ENCODE assay signal across 19 mouse cellular contexts in the genomic region with DNA sequence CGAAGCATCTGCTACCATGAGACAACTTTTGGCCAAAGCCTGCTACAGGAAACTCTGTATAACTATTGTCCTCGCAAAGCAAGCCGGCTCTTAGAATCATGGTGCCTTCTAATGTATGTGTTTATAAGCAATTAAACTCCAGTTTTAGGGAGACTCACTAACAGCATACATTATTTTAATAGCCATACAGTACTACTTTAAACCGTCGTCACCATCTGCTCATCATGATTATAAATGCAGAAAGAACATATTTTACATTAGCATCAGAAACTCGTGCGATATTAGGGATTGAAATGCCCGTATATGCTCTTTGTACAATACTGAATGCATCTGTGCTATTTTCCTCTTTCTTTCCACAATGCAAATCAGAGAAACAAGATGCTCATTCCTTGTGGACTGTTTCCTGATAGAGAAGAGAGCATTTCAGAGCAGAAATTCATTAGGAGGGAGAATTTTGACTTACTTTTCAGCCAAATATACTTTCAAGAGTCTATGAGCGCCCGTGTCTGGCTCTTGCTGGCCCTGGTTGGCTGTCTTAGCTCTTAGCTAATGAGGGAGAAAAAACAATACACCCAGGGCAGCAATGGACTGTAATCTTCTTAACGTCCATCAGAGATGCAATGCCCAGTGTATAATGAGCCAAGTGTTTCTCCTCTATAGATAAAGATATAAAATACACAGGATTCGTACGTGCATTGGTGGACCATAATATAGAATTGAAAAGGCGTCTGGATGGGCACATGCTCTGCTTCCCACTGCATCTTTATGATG.
DNase-seq lines count a peak whose midpoint lies in the region; ATAC-seq and TF ChIP-seq lines count a peak whose summit lies in the region.
"Had no signal": no experiment of that assay in that cellular context is flagged by ENCODE, and none has a peak within 500 bp of the region (broad histone marks: within the 10 kb centered on the region; RNA-seq: fewer than 3 reads in every experiment).

No protein-coding gene starts in this region.

- no peak for ATAC-seq in intestine, embryonic 14.5 days (replicated peaks; ENCODE audit: low FRiP score, low TSS enrichment, low read depth)
- no peak for ATAC-seq in intestine, postnatal 0 days
- no peak for ATAC-seq in midbrain, embryonic 11.5 days (ENCODE audit: low FRiP score)
- no peak for ATAC-seq in midbrain, embryonic 16.5 days
- peak; percentile 73 for ATAC-seq in forebrain, embryonic 15.5 days (replicated peaks)
- no peak for ATAC-seq in activated CD4-positive, CD25-positive, alpha-beta regulatory T cell, adult 4 months

- peak overlapping the region; percentile 73 for H3K27ac ChIP-seq in intestine, embryonic 14.5 days (ENCODE audit: low read depth)
- no peak overlapping the region for H3K27ac ChIP-seq in intestine, postnatal 0 days (ENCODE audit: low read depth, low read length)
- H3K27ac ChIP-seq in midbrain, embryonic 11.5 days (ENCODE audit: low read depth, low read length) = no peak overlapping the region
- no peak overlapping the region for H3K27ac ChIP-seq in midbrain, embryonic 16.5 days (ENCODE audit: low read length)
- H3K27ac ChIP-seq in forebrain, embryonic 15.5 days (replicated peaks) = peak overlapping the region; percentile 73
- H3K27ac ChIP-seq: heart, embryonic 10.5 days; kidney, postnatal 0 days; limb, embryonic 10.5 days; liver, embryonic 15.5 days; macrophage had no signal

- no peak for DNase-seq in intestine, embryonic 14.5 days (ENCODE audit: low spot score)
- peak; percentile 83 for DNase-seq in midbrain, embryonic 11.5 days (ENCODE audit: low spot score, missing footprints)
- no peak for DNase-seq in urinary bladder, postnatal 10 days (ENCODE audit: low spot score)
- DNase-seq: adrenal gland, postnatal 10 days; cerebellum, adult 2 months; cerebellum, postnatal 25 days; gastrocnemius, postnatal 10 days; kidney, adult 2 months; liver had no signal

- H3K4me2 ChIP-seq in intestine, embryonic 14.5 days (ENCODE audit: low read length) = peak overlapping the region; percentile 34; the same call in 1 of the 2 replicates
- H3K4me2 ChIP-seq in intestine, postnatal 0 days (replicated peaks; ENCODE audit: low read depth) = no peak overlapping the region
- no peak overlapping the region for H3K4me2 ChIP-seq in midbrain, embryonic 11.5 days
- H3K4me2 ChIP-seq in midbrain, embryonic 16.5 days (ENCODE audit: low read length) = no peak overlapping the region
- H3K4me2 ChIP-seq in forebrain, embryonic 15.5 days (replicated peaks) = peak overlapping the region; percentile 28
- H3K4me2 ChIP-seq: liver, embryonic 15.5 days had no signal

- no peak for TF ChIP-seq CTCF in intestine, postnatal 0 days (IDR thresholded peaks at IDR 0.05; ENCODE audit: low read depth)

- no peaks in the 10 kb centered on the region for H3K27me3 ChIP-seq in intestine, embryonic 14.5 days (replicated peaks; ENCODE audit: control insufficient read depth, insufficient read depth, low read length)
- no peaks in the 10 kb centered on the region for H3K27me3 ChIP-seq in intestine, postnatal 0 days (replicated peaks; ENCODE audit: control insufficient read depth, insufficient read depth, low read length)
- H3K27me3 ChIP-seq in midbrain, embryonic 11.5 days (ENCODE audit: control insufficient read depth, insufficient read depth, low read length) = no peaks in the 10 kb centered on the region; the same call in 1 of the 2 replicates
- no peaks in the 10 kb centered on the region for H3K27me3 ChIP-seq in midbrain, embryonic 16.5 days (ENCODE audit: control insufficient read depth, insufficient read depth, low read depth, low read length)
- H3K27me3 ChIP-seq in forebrain, embryonic 15.5 days = no peaks in the 10 kb centered on the region
- H3K27me3 ChIP-seq: embryonic facial prominence, embryonic 15.5 days; liver, embryonic 15.5 days had no signal

- H3K4me1 ChIP-seq in intestine, embryonic 14.5 days (replicated peaks; ENCODE audit: control insufficient read depth, insufficient read depth, low read length) = peaks cover 19% of the 10 kb centered on the region
- no peaks in the 10 kb centered on the region for H3K4me1 ChIP-seq in intestine, postnatal 0 days (replicated peaks; ENCODE audit: control insufficient read depth, insufficient read depth, low read length)
- no peaks in the 10 kb centered on the region for H3K4me1 ChIP-seq in midbrain, embryonic 11.5 days (ENCODE audit: control insufficient read depth, insufficient read depth, low read length)
- H3K4me1 ChIP-seq in midbrain, embryonic 16.5 days (ENCODE audit: control insufficient read depth, insufficient read depth, low read length) = peaks cover 11% of the 10 kb centered on the region
- peaks cover 39% of the 10 kb centered on the region for H3K4me1 ChIP-seq in forebrain, embryonic 15.5 days
- H3K4me1 ChIP-seq: heart, embryonic 10.5 days; limb, embryonic 10.5 days; liver, embryonic 15.5 days had no signal

- WGBS in intestine, embryonic 14.5 days = 76% methylated on average over 14 of the region's 14 CpGs
- 73% methylated on average over 14 of the region's 14 CpGs for WGBS in intestine, postnatal 0 days
- WGBS in midbrain, embryonic 11.5 days = 81% methylated on average over 14 of the region's 14 CpGs
- 54% methylated on average over 14 of the region's 14 CpGs for WGBS in midbrain, embryonic 16.5 days
- 23% methylated on average over 14 of the region's 14 CpGs for WGBS in forebrain, embryonic 15.5 days

- H3K36me3 ChIP-seq in intestine, embryonic 14.5 days (ENCODE audit: control insufficient read depth, insufficient read depth, low read length) = no peaks in the 10 kb centered on the region
- no peaks in the 10 kb centered on the region for H3K36me3 ChIP-seq in intestine, postnatal 0 days (ENCODE audit: control insufficient read depth, insufficient read depth)
- H3K36me3 ChIP-seq in midbrain, embryonic 11.5 days (ENCODE audit: control insufficient read depth, insufficient read depth, low read length) = no peaks in the 10 kb centered on the region
- H3K36me3 ChIP-seq in midbrain, embryonic 16.5 days (ENCODE audit: control insufficient read depth, insufficient read depth, low read length) = no peaks in the 10 kb centered on the region
- no peaks in the 10 kb centered on the region for H3K36me3 ChIP-seq in forebrain, embryonic 15.5 days
- H3K36me3 ChIP-seq: embryonic facial prominence, embryonic 15.5 days; heart, embryonic 10.5 days; limb, embryonic 10.5 days; liver, embryonic 15.5 days had no signal

- H3K4me3 ChIP-seq in intestine, embryonic 14.5 days (ENCODE audit: low read depth, low read length) = no peak overlapping the region
- H3K4me3 ChIP-seq in intestine, postnatal 0 days (ENCODE audit: low read depth, low read length) = no peak overlapping the region
- no peak overlapping the region for H3K4me3 ChIP-seq in midbrain, embryonic 11.5 days (ENCODE audit: low read depth, low read length)
- H3K4me3 ChIP-seq in midbrain, embryonic 16.5 days (ENCODE audit: low read depth, low read length) = no peak overlapping the region
- no peak overlapping the region for H3K4me3 ChIP-seq in forebrain, embryonic 15.5 days
- H3K4me3 ChIP-seq: embryonic facial prominence, embryonic 15.5 days; heart, embryonic 10.5 days; limb, embryonic 10.5 days; liver, embryonic 15.5 days had no signal

- no peak overlapping the region for H3K9ac ChIP-seq in intestine, embryonic 14.5 days (ENCODE audit: low read length)
- no peak overlapping the region for H3K9ac ChIP-seq in intestine, postnatal 0 days (ENCODE audit: low read depth, low read length)
- H3K9ac ChIP-seq in midbrain, embryonic 11.5 days (ENCODE audit: low read length) = no peak overlapping the region
- no peak overlapping the region for H3K9ac ChIP-seq in midbrain, embryonic 16.5 days (ENCODE audit: low read depth, low read length)
- H3K9ac ChIP-seq in forebrain, embryonic 15.5 days (replicated peaks) = no peak overlapping the region
- H3K9ac ChIP-seq: embryonic facial prominence, embryonic 15.5 days; liver, embryonic 15.5 days had no signal

- no peaks in the 10 kb centered on the region for H3K9me3 ChIP-seq in intestine, embryonic 14.5 days (ENCODE audit: control insufficient read depth, low read length)
- no peaks in the 10 kb centered on the region for H3K9me3 ChIP-seq in intestine, postnatal 0 days (ENCODE audit: control insufficient read depth)
- H3K9me3 ChIP-seq in midbrain, embryonic 11.5 days (ENCODE audit: control insufficient read depth, low read length) = no peaks in the 10 kb centered on the region
- H3K9me3 ChIP-seq in midbrain, embryonic 16.5 days (replicated peaks; ENCODE audit: control insufficient read depth, low read length, poor library complexity, severe bottlenecking) = no peaks in the 10 kb centered on the region
- H3K9me3 ChIP-seq in forebrain, embryonic 15.5 days = no peaks in the 10 kb centered on the region
- H3K9me3 ChIP-seq: embryonic facial prominence, embryonic 15.5 days; heart, embryonic 10.5 days; limb, embryonic 10.5 days; liver, embryonic 15.5 days had no signal

Comparison
In these comparisons a context has a peak if more than half of its experiments do, and no peak if none do; other contexts are left out.
1. H3K27ac ChIP-seq: peak in intestine, embryonic 14.5 days (single experiment) and forebrain, embryonic 15.5 days (single experiment); none in intestine, postnatal 0 days (single experiment), midbrain, embryonic 11.5 days (single experiment) and midbrain, embryonic 16.5 days (single experiment).
2. H3K4me2 ChIP-seq: peak in intestine, embryonic 14.5 days (single experiment) and forebrain, embryonic 15.5 days (single experiment); none in intestine, postnatal 0 days (single experiment), midbrain, embryonic 11.5 days (single experiment) and midbrain, embryonic 16.5 days (single experiment).